ENCODE assay signal across 8 mouse cellular contexts in genomic region chr1:152902665-152903516, GRCm38 (mm10). TPM values are rescaled to one million over a fixed set of nuclear protein-coding genes. Genes with fewer than 3 reads are reported as not detected.
A peak's percentile ranks its signal among the peaks of the same experiment; 100 is the strongest.
DNase-seq lines count a peak whose midpoint lies in the region; ATAC-seq and TF ChIP-seq lines count a peak whose summit lies in the region.

No protein-coding gene starts in this region.

- TF ChIP-seq POLR2A in limb, embryonic 14.5 days (IDR thresholded peaks at IDR 0.05; ENCODE audit: borderline replicate concordance, extremely low read depth, insufficient read depth, insufficient read length), result 0 out of 2 replicates have a peak, but pooled peaks have one; percentile 43

- H3K9me3 ChIP-seq in embryonic facial prominence, embryonic 14.5 days (ENCODE audit: control insufficient read depth, low read length), result no peaks in the 10 kb centered on the region
- no peaks in the 10 kb centered on the region for H3K9me3 ChIP-seq in limb, embryonic 14.5 days (ENCODE audit: control insufficient read depth, low read length)
- H3K9me3 ChIP-seq in midbrain, postnatal 0 days (ENCODE audit: low read length), result no peaks in the 10 kb centered on the region

- H3K4me3 ChIP-seq in embryonic facial prominence, embryonic 14.5 days (ENCODE audit: low read depth, low read length), result peak overlapping the region; percentile 72
- peak overlapping the region; percentile 89 for H3K4me3 ChIP-seq in limb, embryonic 14.5 days (replicated peaks; ENCODE audit: low read length)
- peak overlapping the region; percentile 94 for H3K4me3 ChIP-seq in midbrain, postnatal 0 days (ENCODE audit: low read depth, low read length)

- ATAC-seq in embryonic facial prominence, embryonic 14.5 days (ENCODE audit: low read depth), result peak; percentile 89
- ATAC-seq in limb, embryonic 14.5 days (ENCODE audit: low FRiP score, low read depth), result peak; percentile 89
- peak; percentile 92 for ATAC-seq in midbrain, postnatal 0 days (ENCODE audit: low FRiP score)

- no peaks in the 10 kb centered on the region for H3K36me3 ChIP-seq in embryonic facial prominence, embryonic 14.5 days (ENCODE audit: control insufficient read depth, insufficient read depth, low read length)
- H3K36me3 ChIP-seq in limb, embryonic 14.5 days (ENCODE audit: control insufficient read depth, insufficient read depth, low read length), result 0 out of 2 replicates have a peak, but pooled peaks cover 2% of the 10 kb centered on the region
- H3K36me3 ChIP-seq in midbrain, postnatal 0 days (ENCODE audit: insufficient read depth, low read length), result no peaks in the 10 kb centered on the region

- DNase-seq in 3T3-L1 (ENCODE audit: low read depth, low spot score), result peak; percentile 99
- DNase-seq in adrenal gland, postnatal 4 days (ENCODE audit: low spot score in 2 of 2), result peak; percentile 82 to 90
- peak; percentile 98 for DNase-seq in embryonic facial prominence, embryonic 14.5 days (ENCODE audit: low spot score)
- DNase-seq in heart, adult 8-10 months (ENCODE audit: low spot score), result peak; percentile 95
- DNase-seq in kidney, adult 9 months, result peak; percentile 96
- DNase-seq in limb, embryonic 14.5 days (ENCODE audit: low spot score), result peak; percentile 98
- DNase-seq in midbrain, postnatal 0 days (ENCODE audit: low spot score), result peak; percentile 99
- peak; percentile 78 to 82 for DNase-seq in spleen, postnatal 14 days (ENCODE audit: low spot score in 2 of 2)

- TF ChIP-seq CTCF in midbrain, postnatal 0 days (IDR thresholded peaks at IDR 0.05), result no peak

- H3K4me2 ChIP-seq in embryonic facial prominence, embryonic 14.5 days (ENCODE audit: low read depth, low read length), result peak overlapping the region; percentile 93
- peak overlapping the region; percentile 96 for H3K4me2 ChIP-seq in limb, embryonic 14.5 days (replicated peaks; ENCODE audit: low read depth, low read length, severe bottlenecking)
- H3K4me2 ChIP-seq in midbrain, postnatal 0 days (ENCODE audit: low read depth, low read length, poor library complexity, severe bottlenecking), result peak overlapping the region; percentile 94

- H3K27me3 ChIP-seq in embryonic facial prominence, embryonic 14.5 days (replicated peaks; ENCODE audit: control insufficient read depth, insufficient read depth, low read length), result no peaks in the 10 kb centered on the region
- H3K27me3 ChIP-seq in limb, embryonic 14.5 days (ENCODE audit: control insufficient read depth, insufficient read depth, low read length), result no peaks in the 10 kb centered on the region
- no peaks in the 10 kb centered on the region for H3K27me3 ChIP-seq in midbrain, postnatal 0 days (ENCODE audit: insufficient read depth, low read length)

- peak overlapping the region; percentile 99 for H3K27ac ChIP-seq in embryonic facial prominence, embryonic 14.5 days (replicated peaks; ENCODE audit: low read depth, low read length)
- H3K27ac ChIP-seq in limb, embryonic 14.5 days (replicated peaks; ENCODE audit: low read depth, low read length), result peak overlapping the region; percentile 95
- H3K27ac ChIP-seq in midbrain, postnatal 0 days (ENCODE audit: low read depth, low read length), result peak overlapping the region; percentile 99

- peak overlapping the region; percentile 87 for H3K9ac ChIP-seq in embryonic facial prominence, embryonic 14.5 days (ENCODE audit: low read depth, low read length)
- peak overlapping the region; percentile 96 for H3K9ac ChIP-seq in limb, embryonic 14.5 days (ENCODE audit: low read depth, low read length, severe bottlenecking)
- peak overlapping the region; percentile 93 for H3K9ac ChIP-seq in midbrain, postnatal 0 days (replicated peaks; ENCODE audit: low read length, poor library complexity, severe bottlenecking)

- H3K4me1 ChIP-seq in embryonic facial prominence, embryonic 14.5 days (ENCODE audit: control insufficient read depth, insufficient read depth, low read length), result peaks cover 13% of the 10 kb centered on the region
- peaks cover 9% of the 10 kb centered on the region for H3K4me1 ChIP-seq in limb, embryonic 14.5 days (ENCODE audit: control insufficient read depth, insufficient read depth, low read length)
- H3K4me1 ChIP-seq in midbrain, postnatal 0 days (ENCODE audit: insufficient read depth, low read length), result 0 out of 2 replicates have a peak, but pooled peaks cover 3% of the 10 kb centered on the region

- under 1% methylated on average over 42 of the region's 69 CpGs for WGBS in embryonic facial prominence, embryonic 14.5 days
- under 1% methylated on average over 33 of the region's 69 CpGs for WGBS in limb, embryonic 14.5 days
- under 1% methylated on average over 42 of the region's 69 CpGs for WGBS in midbrain, postnatal 0 days

RNA-seq across cellular contexts. Expression of gene Smg7, which starts 0.4 kb away (rescaled TPM):
- total RNA-seq in adrenal gland, postnatal 4 days (2021), result 10 to 100 TPM; 65.4 to 73.4 TPM
- polyA plus RNA-seq in embryonic facial prominence, embryonic 14.5 days (2014; fragmentation: Nextera tagmentation; extraction: Ambion mirVana), result 29.5 and 31.6 TPM in 2 replicates
- 10 to 100 TPM; 41.8 to 46.1 (median 43.9) TPM for total RNA-seq in heart, adult 8-10 months (2022)
- 37.3 and 42.9 TPM in 2 replicates for polyA plus RNA-seq in limb, embryonic 14.5 days (2012; rRNA removed)
- 30.0 and 33.2 TPM in 2 replicates for polyA plus RNA-seq in limb, embryonic 14.5 days (2014; fragmentation: Nextera tagmentation; extraction: Ambion mirVana)
- 63.5 and 72.6 TPM in 2 replicates for total RNA-seq in midbrain, postnatal 0 days (2014; rRNA removed)
- 29.9 and 30.5 TPM in 2 replicates for polyA plus RNA-seq in midbrain, postnatal 0 days (2015; fragmentation: Nextera tagmentation; extraction: Ambion mirVana)

RNA-seq across cellular contexts. Expression of gene Nmnat2, which starts 51.9 kb away (rescaled TPM):
- 1 to 10 TPM; 4.2 to 4.5 TPM for total RNA-seq in adrenal gland, postnatal 4 days (2021)
- 3.7 and 5.3 TPM in 2 replicates for polyA plus RNA-seq in embryonic facial prominence, embryonic 14.5 days (2014; fragmentation: Nextera tagmentation; extraction: Ambion mirVana)
- under 1 TPM; 0.16 to 0.46 (median 0.32) TPM for total RNA-seq in heart, adult 8-10 months (2022)
- 2.0 and 2.3 TPM in 2 replicates for polyA plus RNA-seq in limb, embryonic 14.5 days (2012; rRNA removed)
- polyA plus RNA-seq in limb, embryonic 14.5 days (2014; fragmentation: Nextera tagmentation; extraction: Ambion mirVana), result 1.4 and 1.6 TPM in 2 replicates
- 145 and 152 TPM in 2 replicates for total RNA-seq in midbrain, postnatal 0 days (2014; rRNA removed)
- 80.4 and 87.6 TPM in 2 replicates for polyA plus RNA-seq in midbrain, postnatal 0 days (2015; fragmentation: Nextera tagmentation; extraction: Ambion mirVana)

Comparison
In these comparisons a context has a peak if more than half of its experiments do, and no peak if none do; other contexts are left out.
1. Peak in every context shown above with its lines: DNase-seq, ATAC-seq, H3K4me3 ChIP-seq and H3K27ac ChIP-seq.
2. RNA of gene Nmnat2, which starts 51.9 kb away (total RNA-seq): 145 to 152 TPM in midbrain, postnatal 0 days; 4.2 to 4.5 TPM in adrenal gland, postnatal 4 days and 0.16 to 0.46 TPM in heart, adult 8-10 months; every median in the first group is over 10 times any median in the second.